Mouse (Mus musculus): ENCODE measurements around the gene Foxn3. TPM values are rescaled to one million over a fixed set of nuclear protein-coding genes. Genes with fewer than 3 reads are reported as not detected.

Foxn3 gene
- polyA plus RNA-seq, 1 experiment from 2014 or later, result 54.0 TPM

GRCm38 (mm10) chr12:99340418-99341182, 222.8 kb downstream of the Foxn3 start:
- Histone ChIP-seq H3K27me3 (ENCODE audit: insufficient read depth, low read length) (no peaks in the 10 kb centered on the region), H3K36me3 (ENCODE audit: insufficient read depth, low read length) (no peaks in the 10 kb centered on the region), H3K27ac (no peak overlapping the region), H3K4me1 (replicated peaks; ENCODE audit: insufficient read depth, low read length) (peaks cover 21% of the 10 kb centered on the region), H3K4me2 (ENCODE audit: low read length) (no peak overlapping the region), H3K9ac (ENCODE audit: low read depth, low read length) (no peak overlapping the region), H3K9me3 (replicated peaks; ENCODE audit: low read length) (no peaks in the 10 kb centered on the region), H3K4me3 (replicated peaks; ENCODE audit: low read depth, low read length) (no peak overlapping the region)
- TF ChIP-seq CTCF (IDR thresholded peaks at IDR 0.05; ENCODE audit: low read depth), result 0 out of 2 replicates have a peak, but pooled peaks have one; percentile 2
- no peak for DNase-seq (ENCODE audit: low spot score)
- WGBS, result 79% methylated on average over 13 of the region's 13 CpGs
- ATAC-seq (replicated peaks; ENCODE audit: low FRiP score, low read depth), result no peak

GRCm38 (mm10) chr12:99339640-99340325, 223.6 kb downstream of the Foxn3 start:
- TF ChIP-seq CTCF (IDR thresholded peaks at IDR 0.05; ENCODE audit: low read depth), result no peak
- Histone ChIP-seq H3K27me3 (ENCODE audit: insufficient read depth, low read length) (no peaks in the 10 kb centered on the region), H3K9ac (ENCODE audit: low read depth, low read length) (no peak overlapping the region), H3K9me3 (replicated peaks; ENCODE audit: low read length) (no peaks in the 10 kb centered on the region), H3K4me2 (ENCODE audit: low read length) (no peak overlapping the region), H3K27ac (no peak overlapping the region), H3K4me1 (replicated peaks; ENCODE audit: insufficient read depth, low read length) (peaks cover 22% of the 10 kb centered on the region), H3K4me3 (replicated peaks; ENCODE audit: low read depth, low read length) (no peak overlapping the region), H3K36me3 (ENCODE audit: insufficient read depth, low read length) (no peaks in the 10 kb centered on the region)
- WGBS, result 92% methylated on average over 11 of the region's 11 CpGs
- DNase-seq (ENCODE audit: low spot score) (no peak), ATAC-seq (replicated peaks; ENCODE audit: low FRiP score, low read depth) (no peak)

- no peak for TF ChIP-seq CTCF (IDR thresholded peaks at IDR 0.05; ENCODE audit: low read depth)
- H3K4me2 ChIP-seq (ENCODE audit: low read length), result no peak overlapping the region
- H3K9ac ChIP-seq (ENCODE audit: low read depth, low read length), result no peak overlapping the region
- ATAC-seq (replicated peaks; ENCODE audit: low FRiP score, low read depth) (no peak), DNase-seq (ENCODE audit: low spot score) (no peak)
- H3K4me3 ChIP-seq (replicated peaks; ENCODE audit: low read depth, low read length), result no peak overlapping the region
- WGBS, result 77% methylated on average over 2 of the region's 2 CpGs
- H3K27ac ChIP-seq, result no peak overlapping the region
- no peaks in the 10 kb centered on the region for H3K36me3 ChIP-seq (ENCODE audit: insufficient read depth, low read length)
- H3K9me3 ChIP-seq (replicated peaks; ENCODE audit: low read length), result no peaks in the 10 kb centered on the region
- peaks cover 22% of the 10 kb centered on the region for H3K4me1 ChIP-seq (replicated peaks; ENCODE audit: insufficient read depth, low read length)
- no peaks in the 10 kb centered on the region for H3K27me3 ChIP-seq (ENCODE audit: insufficient read depth, low read length)
Measured at GRCm38 (mm10) chr12:99338754-99339153, 224.6 kb downstream of the Foxn3 start.

DNA sequence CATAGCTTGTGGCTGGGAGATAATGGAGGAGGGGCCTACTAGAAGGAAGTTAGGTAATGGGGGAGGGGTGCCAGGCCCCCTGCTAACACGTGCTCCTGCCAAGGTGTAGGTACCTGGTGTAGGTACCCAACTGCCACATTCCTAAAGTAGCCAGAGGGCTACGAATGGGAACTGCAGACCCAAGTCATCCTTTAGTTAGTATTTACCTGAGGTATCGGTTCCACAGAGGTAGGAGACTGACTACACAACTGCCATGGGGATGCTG, 226.3 kb downstream of the Foxn3 start:
- 78% methylated on average over 3 of the region's 3 CpGs for WGBS
- ATAC-seq (replicated peaks; ENCODE audit: low FRiP score, low read depth) (peak; percentile 55), DNase-seq (ENCODE audit: low spot score) (no peak)
- no peak for TF ChIP-seq CTCF (IDR thresholded peaks at IDR 0.05; ENCODE audit: low read depth)
- Histone ChIP-seq H3K27ac (0 out of 2 replicates have a peak overlapping the region, but pooled peaks have one; percentile 26), H3K9ac (ENCODE audit: low read depth, low read length) (no peak overlapping the region), H3K9me3 (replicated peaks; ENCODE audit: low read length) (no peaks in the 10 kb centered on the region), H3K36me3 (ENCODE audit: insufficient read depth, low read length) (no peaks in the 10 kb centered on the region), H3K4me3 (replicated peaks; ENCODE audit: low read depth, low read length) (no peak overlapping the region), H3K4me2 (ENCODE audit: low read length) (no peak overlapping the region), H3K27me3 (ENCODE audit: insufficient read depth, low read length) (no peaks in the 10 kb centered on the region), H3K4me1 (replicated peaks; ENCODE audit: insufficient read depth, low read length) (peaks cover 19% of the 10 kb centered on the region)

DNA sequence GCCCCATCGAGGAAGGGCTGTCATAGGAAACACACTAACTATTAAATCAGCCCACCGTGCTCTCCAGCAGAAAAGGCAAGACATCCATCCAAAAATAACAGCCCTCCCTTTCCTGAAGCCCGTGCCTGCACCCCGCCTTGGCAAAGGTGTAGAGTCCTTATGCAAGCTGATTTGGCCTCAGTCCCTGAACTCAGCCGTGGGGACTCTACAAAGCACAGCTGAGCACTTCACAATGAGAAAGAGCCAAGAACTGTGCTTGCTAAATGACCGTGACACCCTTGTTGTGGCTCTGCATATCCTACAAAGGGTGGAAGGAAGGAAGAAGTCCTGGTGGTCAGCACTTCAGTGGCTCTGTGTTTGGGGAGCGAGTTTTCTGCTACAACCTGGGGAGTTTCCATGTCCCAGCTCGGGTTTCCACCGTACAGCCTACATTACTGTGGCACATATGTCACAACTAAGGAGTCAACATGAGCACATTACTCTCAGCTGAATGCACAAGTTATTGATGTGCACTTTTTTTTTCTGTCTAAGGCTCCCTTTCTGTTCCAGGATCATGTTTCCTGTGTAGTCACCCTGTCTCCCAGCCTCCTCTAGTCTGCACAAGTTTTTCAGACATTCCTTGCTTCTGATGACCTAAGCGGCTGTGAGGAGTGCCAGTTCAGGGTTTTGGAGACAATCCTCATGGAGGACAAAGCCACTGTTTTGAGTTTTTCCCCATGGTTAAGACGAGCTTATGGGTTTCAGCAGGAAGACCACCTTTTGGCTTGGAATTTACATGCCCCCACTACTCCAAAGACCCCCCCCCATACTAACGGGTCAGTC, 226.8 kb downstream of the Foxn3 start:
- 0 out of 2 replicates have a peak overlapping the region, but pooled peaks have one; percentile 26 for H3K27ac ChIP-seq
- peak; percentile 91 for DNase-seq (ENCODE audit: low spot score)
- ATAC-seq (replicated peaks; ENCODE audit: low FRiP score, low read depth), result peak; percentile 68
- H3K9me3 ChIP-seq (replicated peaks; ENCODE audit: low read length), result no peaks in the 10 kb centered on the region
- H3K4me1 ChIP-seq (replicated peaks; ENCODE audit: insufficient read depth, low read length), result peaks cover 18% of the 10 kb centered on the region
- no peak for TF ChIP-seq CTCF (IDR thresholded peaks at IDR 0.05; ENCODE audit: low read depth)
- H3K36me3 ChIP-seq (ENCODE audit: insufficient read depth, low read length), result no peaks in the 10 kb centered on the region
- 9% methylated on average over 12 of the region's 12 CpGs for WGBS
- H3K9ac ChIP-seq (ENCODE audit: low read depth, low read length), result no peak overlapping the region
- H3K4me2 ChIP-seq (ENCODE audit: low read length), result peak overlapping the region; percentile 16; the same call in 1 of the 2 replicates
- H3K27me3 ChIP-seq (ENCODE audit: insufficient read depth, low read length), result no peaks in the 10 kb centered on the region
- H3K4me3 ChIP-seq (replicated peaks; ENCODE audit: low read depth, low read length), result no peak overlapping the region

- 68% methylated on average over 9 of the region's 9 CpGs for WGBS
- Histone ChIP-seq H3K4me1 (replicated peaks; ENCODE audit: insufficient read depth, low read length) (peaks cover 18% of the 10 kb centered on the region), H3K9ac (ENCODE audit: low read depth, low read length) (no peak overlapping the region), H3K9me3 (replicated peaks; ENCODE audit: low read length) (no peaks in the 10 kb centered on the region), H3K36me3 (ENCODE audit: insufficient read depth, low read length) (no peaks in the 10 kb centered on the region), H3K4me2 (ENCODE audit: low read length) (no peak overlapping the region), H3K27ac (no peak overlapping the region), H3K4me3 (replicated peaks; ENCODE audit: low read depth, low read length) (no peak overlapping the region), H3K27me3 (ENCODE audit: insufficient read depth, low read length) (no peaks in the 10 kb centered on the region)
- ATAC-seq (replicated peaks; ENCODE audit: low FRiP score, low read depth), result no peak
- no peak for DNase-seq (ENCODE audit: low spot score)
- no peak for TF ChIP-seq CTCF (IDR thresholded peaks at IDR 0.05; ENCODE audit: low read depth)
Measured at GRCm38 (mm10) chr12:99335628-99336027, 227.8 kb downstream of the Foxn3 start.
